Mouse (Mus musculus) spleen, adult 18-20 months (tissue): ENCODE measurements around the gene Eml1.

Source experiments
- DNase-seq, 2 experiments: peaks; one replicate each; pipeline ENCODE4 v3.0.0; 2022; ENCODE audit warnings: mixed read lengths in 2 of 2

Gene Eml1

DNA sequence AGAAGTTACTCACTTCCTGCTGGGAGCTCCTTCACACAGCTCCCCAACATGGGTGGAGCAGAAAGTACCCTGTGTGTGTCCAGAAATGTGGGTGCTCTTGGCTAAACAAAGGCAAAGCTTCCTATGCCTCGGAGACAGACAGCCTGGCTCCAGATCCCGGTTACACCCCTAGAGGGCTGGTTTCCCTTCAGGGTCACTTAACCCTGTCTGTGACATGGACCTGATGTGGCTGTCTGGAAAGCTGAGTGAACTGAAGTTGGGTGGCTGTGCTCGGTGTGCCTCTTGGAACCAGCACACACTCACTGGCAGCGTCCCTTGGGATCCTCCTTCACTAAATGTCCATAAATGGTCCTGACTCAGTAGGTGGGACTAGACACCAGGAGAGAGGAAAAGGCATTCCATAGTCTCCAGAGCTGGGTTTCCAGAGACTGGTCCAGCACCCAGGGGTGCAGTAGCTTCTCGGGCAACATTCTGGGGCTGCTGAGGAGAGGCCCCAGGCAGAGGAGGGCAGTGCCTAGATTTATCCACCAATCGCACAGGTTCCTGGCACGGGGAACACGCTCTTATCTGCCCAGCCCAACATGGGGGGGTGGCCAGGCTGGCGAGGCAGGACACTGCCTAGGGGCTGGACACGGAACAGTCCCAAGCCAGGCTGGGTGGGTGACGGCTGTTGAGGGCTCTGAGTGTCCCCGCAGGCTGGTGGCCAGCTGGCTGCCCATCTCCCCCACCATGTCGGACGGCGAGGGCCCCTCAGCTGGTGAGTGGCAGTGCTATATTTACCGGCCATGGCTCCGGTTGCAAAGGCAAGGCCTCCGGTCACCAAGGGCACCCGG is at the start of gene Eml1:
Gene Eml1 (plus strand): TSS at position 362 of the 833 bp plus-strand sequence.
- DNase-seq, result no peak

DNA sequence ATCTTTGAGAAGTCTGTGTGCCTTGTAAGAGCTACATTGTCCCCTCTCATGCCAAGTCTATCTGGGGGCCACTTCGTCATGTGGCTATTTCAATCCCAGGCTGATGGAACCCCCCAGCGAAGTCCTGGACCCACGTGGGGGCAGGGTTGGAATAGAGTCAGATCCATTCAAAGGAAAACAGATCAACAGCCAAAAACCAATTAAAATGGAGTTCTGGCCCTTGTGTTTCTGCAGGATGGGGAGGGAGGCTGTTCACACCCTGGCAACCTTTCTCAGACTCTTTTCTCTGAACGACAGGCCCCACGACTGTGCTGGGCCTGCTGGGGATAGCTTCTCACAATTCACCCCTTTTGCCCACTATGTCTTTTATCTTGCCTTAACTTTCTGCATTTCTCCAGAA is 44.4 kb upstream of the Eml1 start:
- DNase-seq, result no peak

DNA sequence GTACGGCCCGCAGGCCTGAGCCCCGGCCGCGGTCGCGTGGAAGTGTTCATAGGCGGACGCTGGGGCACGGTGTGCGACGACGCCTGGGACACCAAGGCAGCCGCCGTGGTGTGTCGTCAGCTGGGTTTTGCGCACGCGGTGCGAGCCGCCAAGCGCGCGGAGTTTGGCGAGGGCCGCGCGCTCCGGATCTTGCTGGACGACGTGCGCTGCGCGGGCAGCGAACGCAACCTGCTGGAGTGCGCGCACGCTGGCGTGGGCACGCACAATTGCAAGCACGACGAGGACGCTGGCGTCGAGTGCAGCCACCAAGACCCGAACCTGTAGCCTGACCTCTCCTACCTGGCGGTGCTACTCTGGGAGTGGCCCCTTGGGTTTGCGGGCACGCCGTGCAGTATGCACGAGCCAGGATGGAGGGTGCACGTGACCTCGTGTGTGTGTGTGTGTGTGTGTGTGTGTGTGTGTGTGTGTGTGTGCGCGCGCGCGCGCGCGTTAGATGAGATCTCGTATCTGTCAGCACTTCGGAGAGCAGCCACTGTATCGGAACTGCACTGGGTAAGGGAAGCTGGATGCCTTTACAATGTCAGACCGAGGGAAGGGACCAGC is 42.8 kb upstream of the Eml1 start:
- DNase-seq, result no peak

- peak; percentile 58 to 75 for DNase-seq
Measured at GRCm38 (mm10) chr12:108333056-108333455, 37.7 kb upstream of the Eml1 start.

DNA sequence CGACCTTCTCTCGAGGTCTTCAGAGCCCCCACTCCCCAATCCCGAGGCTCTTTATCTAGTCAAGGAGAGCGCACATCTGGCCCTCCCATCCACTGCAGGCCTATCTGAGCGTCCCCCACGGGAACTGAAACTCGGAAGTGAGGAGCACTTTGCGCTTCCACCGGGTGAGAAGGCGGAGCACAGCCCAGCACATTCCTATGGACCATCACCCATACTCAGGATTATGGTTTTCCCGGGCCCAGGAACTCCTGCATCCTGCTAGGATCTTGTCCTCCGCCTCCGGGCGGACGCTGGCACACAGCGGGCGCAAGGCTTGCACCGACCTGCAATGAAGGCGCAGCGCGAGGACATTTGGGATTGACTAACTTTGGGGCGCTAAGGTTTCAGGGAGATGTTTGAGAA is 37.3 kb upstream of the Eml1 start:
- peak; percentile 27 to 44 for DNase-seq

DNA sequence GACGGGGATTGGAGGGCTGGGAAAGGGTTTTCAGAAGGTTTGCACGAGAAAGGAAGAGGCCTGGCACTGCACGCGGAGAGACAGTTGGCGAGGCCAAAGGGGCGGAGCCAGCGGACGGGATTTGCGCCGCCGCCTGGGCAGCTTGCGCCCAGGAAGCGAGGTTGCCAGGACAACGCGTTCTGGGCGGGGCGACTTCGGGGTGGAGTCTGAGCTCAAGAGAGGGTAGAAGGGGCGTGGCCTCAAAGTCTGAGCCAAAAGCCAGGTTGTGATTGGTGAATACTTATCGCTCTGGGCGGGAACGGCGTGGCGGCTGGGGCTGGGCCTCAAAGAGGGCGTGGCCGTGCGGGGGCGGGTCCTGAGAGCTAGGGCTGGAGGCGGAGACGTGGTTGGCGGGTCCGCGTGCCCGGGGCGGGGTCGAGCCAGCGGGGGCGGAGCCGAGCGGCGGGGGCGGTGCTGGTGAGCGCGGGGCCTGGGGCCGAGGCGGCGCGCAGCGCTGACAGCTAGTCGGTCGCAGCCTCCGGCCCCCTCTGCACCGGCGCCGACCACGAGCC is 36.8 kb upstream of the Eml1 start, which contains the start of gene Cyp46a1:
Gene Cyp46a1 (plus strand): TSS at position 487 of the 551 bp plus-strand sequence.
- peak; percentile 93 to 95 for DNase-seq

DNA sequence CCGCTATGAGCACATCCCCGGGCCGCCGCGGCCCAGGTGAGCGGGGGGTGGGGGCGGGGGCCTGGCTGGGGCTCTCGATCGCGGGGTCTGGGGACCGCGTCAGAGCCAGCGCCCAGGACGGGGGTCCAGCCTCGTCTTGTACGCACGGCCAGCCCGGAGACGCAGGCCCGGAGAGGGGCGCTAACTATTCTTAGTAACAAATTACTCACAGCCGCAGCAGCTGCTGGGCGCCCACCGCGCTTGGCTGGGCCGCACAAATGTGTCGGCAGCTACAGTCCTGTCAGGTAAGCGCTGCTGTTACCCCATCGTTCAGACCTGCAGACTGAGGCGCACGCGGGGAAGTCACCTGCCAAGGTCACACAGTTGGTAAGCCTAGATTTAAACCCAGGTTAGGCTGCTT is 36.2 kb upstream of the Eml1 start:
- no peak for DNase-seq

- peak in 1 of 2 experiments; percentile 32 for DNase-seq
Measured at GRCm38 (mm10) chr12:108338572-108339190, 32.1 kb upstream of the Eml1 start.

DNA sequence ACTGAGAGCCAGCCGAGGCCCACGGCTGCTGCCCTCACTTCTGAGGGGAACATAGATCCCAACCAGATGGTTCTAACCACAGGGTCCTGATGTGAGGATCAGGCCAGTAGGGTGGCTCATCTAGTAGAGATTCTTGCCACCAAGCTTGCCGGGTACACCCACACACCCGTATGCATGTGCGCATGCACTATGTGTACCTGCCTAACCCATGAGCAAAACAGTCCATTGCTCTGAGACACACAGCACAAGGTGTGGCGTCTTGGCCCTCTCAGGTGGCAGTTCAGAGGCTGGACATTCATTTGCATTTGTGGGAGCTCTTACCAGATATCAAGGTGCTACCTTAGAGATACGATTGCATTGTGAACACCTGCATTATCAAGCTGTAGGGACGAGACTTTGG is 22.6 kb upstream of the Eml1 start:
- DNase-seq, result no peak

- DNase-seq, result no peak
Measured at GRCm38 (mm10) chr12:108349026-108349425, 21.7 kb upstream of the Eml1 start.

- DNase-seq, result no peak
Measured at GRCm38 (mm10) chr12:108350931-108351330, 19.8 kb upstream of the Eml1 start.

- no peak for DNase-seq
Measured at GRCm38 (mm10) chr12:108352371-108353136, 18.2 kb upstream of the Eml1 start.

- DNase-seq, result no peak
Measured at GRCm38 (mm10) chr12:108354284-108354683, 16.5 kb upstream of the Eml1 start.

DNA sequence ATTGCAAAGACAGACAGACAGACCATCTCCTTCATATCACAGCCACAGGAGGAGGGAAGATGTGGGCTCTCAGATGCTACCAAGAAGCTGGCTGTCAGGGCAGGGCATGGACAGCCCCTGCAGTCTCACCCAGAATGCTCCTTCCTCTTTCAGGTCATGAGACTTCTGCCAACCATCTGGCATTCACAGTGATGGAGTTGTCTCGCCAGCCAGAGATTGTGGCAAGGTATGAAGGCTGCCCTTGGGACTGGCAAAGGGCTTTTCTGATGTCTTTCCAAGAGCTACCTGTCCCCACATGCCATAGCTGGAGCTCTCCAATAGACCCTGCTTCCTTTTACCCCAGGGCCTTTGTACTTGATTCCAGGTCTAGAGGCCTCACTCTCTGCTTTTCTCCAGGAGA is 15.5 kb upstream of the Eml1 start:
- DNase-seq, result no peak

- DNase-seq, result no peak
Measured at GRCm38 (mm10) chr12:108355986-108356385, 14.8 kb upstream of the Eml1 start.

GRCm38 (mm10) chr12:108363796-108364195 is 7.0 kb upstream of the Eml1 start:
- DNase-seq, result peak in 1 of 2 experiments; percentile 54

DNA sequence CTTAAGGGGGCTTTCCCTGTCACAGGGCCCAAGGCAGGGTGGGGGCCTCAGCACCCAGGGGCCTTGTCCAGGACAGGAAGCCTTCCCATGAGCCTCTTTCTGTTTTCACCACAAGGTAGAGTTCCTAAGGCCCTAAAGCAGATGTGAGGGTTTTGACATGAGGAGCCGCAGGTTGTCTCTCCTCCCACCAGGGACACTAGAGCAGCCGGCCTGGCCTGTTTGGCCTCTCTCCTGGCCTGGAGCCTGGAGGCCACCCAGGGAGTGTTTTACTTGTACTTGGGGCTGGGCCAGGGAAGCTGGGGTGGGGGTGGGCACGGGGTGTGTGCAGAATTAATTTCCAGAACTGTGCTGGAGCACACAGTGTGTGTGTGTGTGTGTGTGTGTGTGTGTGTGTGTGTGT is 5.4 kb upstream of the Eml1 start:
- DNase-seq, result no peak

DNA sequence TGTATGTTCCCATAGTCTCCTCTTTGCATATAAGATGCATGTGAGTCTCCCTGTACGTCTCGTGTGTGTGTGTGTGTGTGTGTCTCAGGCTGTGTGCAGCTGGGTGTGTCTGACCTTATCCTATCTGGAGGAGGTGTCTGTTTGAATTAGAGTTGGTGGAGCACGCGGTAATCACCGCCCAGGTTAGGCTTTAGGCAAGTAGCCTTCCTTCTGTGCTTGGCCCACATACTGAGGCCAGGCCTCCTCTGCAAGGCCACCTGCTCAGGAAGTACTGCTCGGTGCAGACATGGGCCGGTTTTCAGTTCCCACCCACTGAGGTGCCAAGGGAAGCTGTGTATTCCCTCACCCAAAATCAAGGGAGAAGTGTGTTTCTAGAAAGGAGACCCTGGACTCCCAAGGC is 4.9 kb upstream of the Eml1 start:
- DNase-seq, result no peak

GRCm38 (mm10) chr12:108367909-108368308 is 2.8 kb upstream of the Eml1 start:
- no peak for DNase-seq

DNA sequence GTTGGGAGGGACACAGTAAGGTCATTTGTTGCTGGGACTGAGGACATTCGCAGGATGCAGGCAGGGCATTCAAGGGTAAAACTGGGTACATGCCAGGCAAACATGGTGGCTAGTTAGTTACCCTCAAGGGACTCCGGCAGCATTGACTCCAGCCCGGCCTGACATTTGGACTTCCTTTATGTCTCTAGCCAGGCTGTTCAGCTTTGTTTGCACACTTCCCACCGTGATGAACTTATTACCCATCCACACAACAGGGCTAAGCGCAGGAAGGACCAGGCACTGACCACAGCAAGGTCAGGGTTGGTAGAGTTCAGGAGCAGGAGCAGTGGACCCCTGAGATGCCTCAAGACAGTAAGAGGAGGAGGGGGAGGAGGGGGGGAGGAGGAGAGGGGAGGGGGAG is 1.8 kb upstream of the Eml1 start:
- no peak for DNase-seq

GRCm38 (mm10) chr12:108371429-108371765 is 640 bp downstream of the Eml1 start:
- DNase-seq, result no peak

GRCm38 (mm10) chr12:108372241-108372640 is 1.5 kb downstream of the Eml1 start:
- DNase-seq, result no peak

GRCm38 (mm10) chr12:108373611-108374010 is 2.9 kb downstream of the Eml1 start:
- DNase-seq, result no peak
